Mouse (Mus musculus): ENCODE data around the gene BC025920. TPM values are rescaled to one million over a fixed set of nuclear protein-coding genes. Genes with fewer than 3 reads are reported as not detected.
"Not testable (repeated sequence)": the region's sequence is repeated elsewhere in the genome, so short reads cannot be mapped to it uniquely, and the experiment has no call there.

Gene BC025920
- total RNA-seq, 2 experiments from 2014 or later = 2.5 to 2.7 TPM

GRCm38 (mm10) chr10:81638101-81638500 lies 32.0 kb downstream of the BC025920 start:
- no peak for DNase-seq
- intact Hi-C loops (cut with DNase I) = loop anchor here (5.0 kb wide), 1 partner anchor 534 kb away; no protein-coding TSS in a partner anchor

- intact Hi-C loops (cut with DNase I); DNase-seq: not testable (repeated sequence)
Measured at GRCm38 (mm10) chr10:81640825-81641224, 34.8 kb downstream of the BC025920 start.

GRCm38 (mm10) chr10:81641566-81641965 lies 35.5 kb downstream of the BC025920 start:
- intact Hi-C loops (cut with DNase I) = no loop called here
- DNase-seq = no peak

GRCm38 (mm10) chr10:81641978-81642647 lies 36.0 kb downstream of the BC025920 start:
- intact Hi-C loops (cut with DNase I) = no loop called here
- no peak for DNase-seq

- no peak for DNase-seq
- intact Hi-C loops (cut with DNase I) = no loop called here
Measured at GRCm38 (mm10) chr10:81642648-81643448, 36.8 kb downstream of the BC025920 start.

GRCm38 (mm10) chr10:81643449-81644055 lies 37.5 kb downstream of the BC025920 start:
- peak; percentile 98 for DNase-seq
- intact Hi-C loops (cut with DNase I) = no loop called here

- DNase-seq = no peak
- intact Hi-C loops (cut with DNase I) = no loop called here
Measured at GRCm38 (mm10) chr10:81644162-81644561, 38.1 kb downstream of the BC025920 start.

GRCm38 (mm10) chr10:81644716-81645115 lies 38.6 kb downstream of the BC025920 start:
- intact Hi-C loops (cut with DNase I) = no loop called here
- no peak for DNase-seq

GRCm38 (mm10) chr10:81645391-81645790 lies 39.3 kb downstream of the BC025920 start:
- DNase-seq = no peak

GRCm38 (mm10) chr10:81646015-81646555 lies 40.0 kb downstream of the BC025920 start:
- intact Hi-C loops (cut with DNase I) = no loop called here
- no peak for DNase-seq

More at GRCm38 (mm10) chr10:81645391-81645790, 39.3 kb downstream of the BC025920 start:
- intact Hi-C loops (cut with DNase I) = no loop called here

- peak; percentile 84 for DNase-seq
- intact Hi-C loops (cut with DNase I) = not testable (repeated sequence)
Measured at GRCm38 (mm10) chr10:81648803-81649775, 43.0 kb downstream of the BC025920 start, which contains the start of gene Gm10778. TSS of gene Gm10778 (plus strand) at chr10:81649059.

GRCm38 (mm10) chr10:81655178-81655577 lies 49.1 kb downstream of the BC025920 start:
- DNase-seq = no peak
- intact Hi-C loops (cut with DNase I) = no loop called here

- intact Hi-C loops (cut with DNase I) = no loop called here
- DNase-seq = no peak
Measured at GRCm38 (mm10) chr10:81656174-81656573, 50.1 kb downstream of the BC025920 start.

Other genes starting within 250 kb of the BC025920 start
- 10 to 100 TPM; 29.6 to 29.7 TPM for gene Mfsd12, start 248.8 kb upstream of the BC025920 start, total RNA-seq (2021)
- 1 to 10 TPM; 1.3 to 1.4 TPM for gene 4930404N11Rik, start 240.5 kb upstream of the BC025920 start, total RNA-seq (2021)
- gene Fzr1, start 227.8 kb upstream of the BC025920 start, total RNA-seq (2021) = 100 to 1,000 TPM; 109 to 112 TPM
- 10 to 100 TPM; 58.8 to 61.5 TPM for gene Dohh, start 221.8 kb upstream of the BC025920 start, total RNA-seq (2021)
- gene Gm48551, start 221.8 kb upstream of the BC025920 start, total RNA-seq (2021) = 1 to 10 TPM; 3.7 to 4.4 TPM
- gene Gm48552, start 217.3 kb upstream of the BC025920 start, total RNA-seq (2021) = 1 to 10 TPM; 2.7 to 5.9 TPM
- 1 to 10 TPM; 1.5 to 2.3 TPM for gene Smim24, start 213.2 kb upstream of the BC025920 start, total RNA-seq (2021)
- gene Nfic, start 150.6 kb upstream of the BC025920 start, total RNA-seq (2021) = 10 to 100 TPM; 29.5 to 31.1 TPM
- gene Celf5, start 123.6 kb upstream of the BC025920 start, total RNA-seq (2021) = 100 to 1,000 TPM; 303 to 316 TPM
- 100 to 1,000 TPM; 104 to 105 TPM for gene Ncln, start 109.9 kb upstream of the BC025920 start, total RNA-seq (2021)
- under 1 TPM; 0.14 to 0.66 TPM for gene S1pr4, start 106.1 kb upstream of the BC025920 start, total RNA-seq (2021)
- 1 to 10 TPM; 1.1 to 1.6 TPM for gene Gna15, start 82.0 kb upstream of the BC025920 start, total RNA-seq (2021)
- gene Gna11, start 61.1 kb upstream of the BC025920 start, total RNA-seq (2021) = 100 to 1,000 TPM; 116 to 117 TPM
- gene Aes, start 46.8 kb upstream of the BC025920 start, total RNA-seq (2021) = 100 to 1,000 TPM; 474 to 479 TPM
- gene Tle2, start 31.7 kb upstream of the BC025920 start, total RNA-seq (2021) = 10 to 100 TPM; 34.0 to 44.5 TPM
- 1 to 10 TPM; 2.2 to 3.2 TPM for gene Tle6, start 5.2 kb upstream of the BC025920 start, total RNA-seq (2021)
- 10 to 100 TPM; 37.4 to 38.1 TPM for gene Sirt6, start 21.5 kb downstream of the BC025920 start, total RNA-seq (2021)
- 10 to 100 TPM; 37.9 to 44.6 TPM for gene Ankrd24, start 22.3 kb downstream of the BC025920 start, total RNA-seq (2021)
- 1 to 10 TPM; 5.4 to 5.5 TPM for gene Gm10778, start 42.8 kb downstream of the BC025920 start, total RNA-seq (2021)
- 10 to 100 TPM; 10.5 to 13.1 TPM for gene Zfp433, start 98.6 kb downstream of the BC025920 start, total RNA-seq (2021)
- 10 to 100 TPM in 1 of 2 experiments, 1 to 10 TPM in 1; 9.3 to 11.1 TPM for gene Gm3055, start 164.9 kb downstream of the BC025920 start, total RNA-seq (2021)
- 1 to 10 TPM; 2.8 to 3.0 TPM for gene Gm4767, start 205.9 kb downstream of the BC025920 start, total RNA-seq (2021)